Mouse (Mus musculus): ENCODE data around the gene Nrxn1.

Gene Nrxn1

DNA sequence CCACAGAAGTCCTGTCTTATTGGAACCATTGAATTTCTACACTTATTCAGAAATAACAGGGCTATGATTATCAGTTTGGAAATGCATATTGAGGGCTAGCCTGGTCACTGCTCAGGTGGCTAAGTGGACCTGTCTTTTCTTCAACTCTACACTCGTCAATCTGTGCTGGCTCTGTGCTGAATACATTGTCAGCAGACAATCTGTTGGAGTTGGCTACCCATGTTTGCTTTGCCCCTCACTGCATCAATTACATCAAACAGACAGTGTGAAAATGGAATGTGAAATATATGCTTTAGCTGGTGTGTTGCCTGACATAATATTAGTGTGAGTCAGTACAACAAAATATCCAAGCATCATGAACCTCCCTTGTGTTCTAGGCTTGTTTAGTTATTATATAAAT is 438.4 kb downstream of the Nrxn1 start:
- CTCF ChIA-PET = interaction anchor here (0.5 kb wide), 1 partner anchor 524 kb away, joined by 3 read pairs; no protein-coding TSS in a partner anchor

DNA sequence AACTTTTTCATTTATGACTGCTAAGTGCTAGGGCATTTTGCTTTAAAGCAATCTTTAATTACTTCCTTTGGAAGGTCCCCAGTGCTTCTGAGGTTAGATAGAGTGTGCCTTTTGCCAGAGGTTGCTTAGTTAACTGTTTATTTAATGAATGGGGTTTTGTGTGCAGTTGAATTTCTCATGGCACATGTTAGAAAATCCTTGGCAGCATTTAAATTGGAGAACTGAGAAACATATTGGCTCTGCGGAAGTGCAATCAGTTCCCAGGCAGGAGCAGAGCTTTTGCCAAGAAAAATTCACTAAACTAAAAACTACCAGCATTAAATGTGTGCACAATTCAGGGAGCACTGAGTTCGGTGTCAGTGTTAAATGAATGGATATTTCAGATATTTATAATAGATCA is 439.5 kb downstream of the Nrxn1 start:
- CTCF ChIA-PET = no interaction called here

DNA sequence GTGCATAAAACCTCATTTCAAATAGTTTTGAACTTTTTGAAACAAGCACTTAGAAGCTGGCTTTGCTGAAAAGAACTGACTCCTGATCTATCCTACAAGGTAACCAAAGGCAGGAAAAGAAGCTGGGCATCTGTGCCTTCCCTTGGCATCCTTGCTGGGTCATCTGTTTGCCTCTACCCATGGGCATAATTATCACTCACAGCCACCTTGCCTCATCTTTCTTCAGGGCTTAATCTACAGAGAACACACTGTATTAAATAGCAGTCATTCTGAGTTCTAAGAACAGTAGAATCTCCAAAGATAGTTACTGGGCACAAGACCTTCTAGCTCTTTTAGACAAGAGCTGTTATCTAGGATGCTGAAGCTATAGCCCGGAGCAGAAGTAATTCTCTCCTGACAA is 442.6 kb downstream of the Nrxn1 start:
- CTCF ChIA-PET = no interaction called here

DNA sequence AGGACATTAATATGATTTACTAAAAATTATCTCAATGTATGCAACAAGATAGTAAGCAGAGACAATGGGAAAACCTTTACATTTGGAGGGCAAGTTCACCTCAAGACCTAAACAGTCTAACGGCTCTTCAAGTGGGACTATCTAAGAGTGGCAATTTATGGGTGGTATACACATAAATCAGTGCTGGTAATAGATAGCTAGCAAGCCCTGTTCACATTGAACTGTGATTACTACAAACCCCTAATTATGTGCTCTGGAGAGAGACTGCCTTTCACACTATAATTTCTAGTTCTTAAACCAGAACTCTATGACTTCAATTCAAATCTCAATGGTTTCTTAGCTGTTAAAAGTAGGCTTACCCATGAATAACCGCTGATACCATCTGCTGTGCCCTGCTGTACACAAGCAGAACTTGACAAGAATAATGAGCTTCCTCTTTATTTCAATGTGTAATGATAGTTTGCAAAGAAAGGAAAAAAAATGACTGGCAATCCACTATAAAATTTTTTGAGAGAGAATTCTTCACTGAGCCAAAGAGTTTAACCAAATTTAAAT is 453.8 kb downstream of the Nrxn1 start:
- CTCF ChIA-PET = no interaction called here

DNA sequence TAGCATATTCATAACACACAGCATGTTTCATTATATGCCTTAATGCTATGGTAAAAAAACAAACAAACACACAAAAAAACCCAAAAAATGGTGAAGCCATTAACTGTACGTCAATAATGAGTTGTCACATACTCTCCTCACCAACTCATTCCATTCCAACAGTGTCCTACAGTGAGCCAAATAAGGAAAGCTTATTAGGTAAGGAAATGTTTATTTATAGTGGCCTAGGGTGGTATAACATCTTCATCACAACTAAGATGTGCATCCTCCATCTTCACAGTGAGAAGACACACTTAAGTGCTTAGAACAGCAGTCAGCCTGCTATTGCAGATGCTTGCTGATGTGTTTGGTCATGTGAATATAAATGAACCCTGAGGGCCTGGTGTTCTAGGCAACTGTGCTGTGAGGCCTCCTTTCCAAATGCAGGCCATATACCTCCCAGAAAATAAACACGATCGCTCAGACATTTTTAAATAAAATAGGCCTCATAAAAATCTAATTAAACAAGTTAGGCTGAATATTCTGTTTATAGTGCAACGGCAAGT is 454.6 kb downstream of the Nrxn1 start:
- CTCF ChIA-PET = no interaction called here

DNA sequence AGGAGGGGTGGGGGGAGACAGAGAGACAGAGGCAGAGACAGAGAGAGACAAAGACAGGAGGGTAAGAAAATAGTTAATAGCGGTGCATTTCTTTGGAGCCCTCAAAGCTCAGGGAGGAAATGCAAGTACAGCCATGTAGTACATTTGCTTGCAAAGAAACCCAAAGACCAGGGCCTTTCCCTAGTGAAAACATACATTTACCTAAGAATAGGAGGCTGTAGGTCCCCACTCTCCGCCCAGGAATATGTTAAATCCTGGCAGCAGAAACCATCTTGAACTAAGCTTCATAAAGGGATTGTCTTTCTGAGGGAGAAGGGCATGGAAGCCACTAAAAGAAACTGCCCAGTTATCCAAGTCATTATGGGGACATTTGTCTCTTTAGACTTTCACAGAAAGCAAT is 461.5 kb downstream of the Nrxn1 start:
- CTCF ChIA-PET = no interaction called here

DNA sequence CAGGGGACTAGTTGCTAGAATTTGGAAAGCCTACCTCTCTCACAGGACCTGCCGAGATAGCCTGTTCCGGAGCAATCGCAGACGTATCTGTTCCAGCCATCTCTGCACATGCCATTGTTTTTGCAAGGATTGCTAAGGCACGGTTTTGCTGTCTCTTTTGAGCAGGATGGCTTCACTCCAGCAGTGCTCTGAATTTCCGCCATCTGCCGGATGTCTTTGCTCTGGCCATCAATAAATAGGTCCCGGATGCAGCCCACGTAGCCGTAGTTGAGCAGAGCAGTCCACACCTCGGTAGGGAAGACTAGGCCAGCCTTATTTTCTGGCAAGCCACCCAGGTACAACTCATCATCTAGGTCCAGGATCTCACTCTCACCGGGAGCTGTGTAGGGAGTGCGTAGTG is 463.0 kb downstream of the Nrxn1 start:
- CTCF ChIA-PET = no interaction called here

DNA sequence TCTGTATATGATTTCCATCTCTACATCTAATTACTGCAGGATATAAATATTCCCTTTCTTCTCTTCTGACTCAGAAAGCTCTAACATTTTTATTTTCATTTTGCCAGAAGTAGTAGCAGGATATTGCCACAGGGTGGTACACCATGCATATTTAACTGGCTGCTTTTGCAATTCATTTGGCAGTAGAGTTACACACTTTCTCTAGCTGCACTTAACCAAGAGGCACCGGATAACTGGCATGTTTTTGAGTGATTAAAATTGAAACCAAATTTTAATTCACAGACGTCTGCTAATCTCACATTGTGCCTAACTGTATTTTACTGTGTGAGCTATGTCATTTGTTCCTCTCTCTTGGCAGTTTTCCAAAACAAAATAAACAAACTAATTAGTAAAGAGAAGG is 464.4 kb downstream of the Nrxn1 start:
- CTCF ChIA-PET = no interaction called here

DNA sequence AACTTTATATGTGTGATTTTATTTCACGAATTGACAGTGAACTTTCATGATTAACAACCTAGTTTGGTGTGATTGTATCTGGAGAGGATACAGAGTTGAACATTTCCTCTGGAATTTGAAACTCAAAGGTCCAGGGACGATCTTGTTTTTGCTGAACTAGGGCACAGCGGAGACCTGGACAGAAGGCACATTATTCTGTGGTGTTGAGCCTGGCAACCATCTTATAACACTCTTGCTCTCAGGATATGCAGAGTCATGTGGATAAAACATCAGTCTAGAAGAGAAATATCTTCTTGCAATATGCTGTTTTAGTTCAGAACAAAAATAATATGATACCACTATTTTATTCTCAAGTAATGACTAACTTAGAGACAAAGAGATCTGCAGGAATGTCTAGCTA is 464.9 kb downstream of the Nrxn1 start:
- CTCF ChIA-PET = no interaction called here

DNA sequence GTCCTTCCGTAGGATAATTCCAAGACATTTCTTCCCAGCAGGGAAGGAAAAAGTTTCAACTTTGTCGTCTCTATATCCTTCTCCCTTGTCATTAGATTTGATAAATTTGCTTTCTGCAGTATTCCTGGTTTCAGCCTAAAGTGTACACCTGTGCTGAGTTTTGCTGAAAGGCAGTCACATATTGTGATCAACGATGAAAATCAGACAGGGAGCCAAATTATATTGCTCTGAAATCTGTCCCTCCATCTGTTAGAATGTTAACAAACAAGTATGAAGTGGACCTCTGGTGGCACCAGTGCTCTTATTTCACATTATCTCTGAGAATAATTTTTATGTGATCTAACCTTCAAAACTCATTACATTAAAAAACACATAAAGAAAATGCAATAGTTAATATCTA is 465.5 kb downstream of the Nrxn1 start:
- CTCF ChIA-PET = no interaction called here

DNA sequence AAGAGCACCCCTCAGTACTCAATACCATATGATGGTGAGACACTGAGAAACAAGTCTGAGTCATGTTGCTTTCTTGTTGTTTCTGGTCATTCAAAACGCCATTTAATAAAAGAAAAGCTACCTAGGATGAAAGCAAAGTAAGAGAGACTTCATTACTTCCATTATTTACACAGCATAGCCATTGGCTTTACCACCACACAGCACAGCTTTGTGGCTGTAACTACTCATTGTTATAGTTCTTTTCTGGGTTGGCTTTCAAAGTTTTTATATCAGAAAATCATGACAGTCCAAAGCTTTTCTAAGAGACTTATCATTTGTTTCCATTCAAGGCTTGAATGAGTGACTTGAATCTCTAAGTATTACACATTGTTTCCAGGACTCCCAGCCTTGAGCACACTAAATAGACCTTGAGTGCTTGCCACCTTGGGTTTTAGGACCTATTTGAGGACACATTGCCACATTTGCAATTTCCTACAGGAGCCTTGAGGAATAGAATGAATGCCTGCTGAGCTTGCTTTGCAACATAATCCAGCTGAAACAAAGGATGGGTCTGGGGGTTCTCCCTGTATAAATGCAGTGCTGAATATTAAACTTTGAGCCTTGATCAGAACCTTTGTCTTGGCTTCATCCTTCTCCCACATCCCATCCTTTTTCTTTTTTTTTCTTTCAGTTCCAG is 468.1 kb downstream of the Nrxn1 start:
- CTCF ChIA-PET = no interaction called here

DNA sequence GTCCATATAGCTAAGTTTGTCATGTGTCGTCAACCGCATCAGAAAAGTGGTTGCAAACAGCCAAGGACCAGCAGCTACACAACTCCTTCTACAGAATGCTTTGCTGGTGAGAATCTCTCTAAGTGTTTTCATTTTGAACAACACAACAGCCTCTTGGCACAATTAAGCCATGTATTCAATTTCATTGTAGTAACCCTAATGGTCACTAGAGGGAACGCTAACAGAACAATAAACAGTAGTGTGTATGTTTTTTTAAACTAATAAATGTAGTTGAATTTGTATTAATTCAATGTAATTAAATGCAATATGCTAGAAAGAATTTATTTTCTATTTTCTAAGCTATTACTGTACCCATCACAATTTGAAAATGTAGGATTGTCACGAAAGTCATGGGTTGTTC is 471.0 kb downstream of the Nrxn1 start:
- CTCF ChIA-PET = no interaction called here

DNA sequence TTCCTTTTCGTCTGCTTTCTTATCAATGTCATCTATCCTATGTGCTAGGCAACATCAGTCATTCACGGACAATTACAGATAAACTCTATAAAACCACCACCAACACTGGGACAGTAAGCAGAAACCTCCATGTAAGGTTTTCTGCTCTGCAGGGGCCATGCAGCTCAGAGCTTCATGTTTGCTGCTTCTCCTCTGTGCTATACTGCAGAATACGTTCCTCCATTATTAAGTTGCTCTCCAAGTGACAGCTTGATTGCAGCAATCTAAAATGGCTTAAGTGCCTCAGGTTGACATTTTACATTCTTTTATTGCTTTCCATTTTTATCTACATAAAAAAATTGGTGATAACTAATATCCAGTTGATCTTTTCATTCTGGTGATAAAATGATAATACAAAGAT is 477.9 kb downstream of the Nrxn1 start:
- CTCF ChIA-PET = no interaction called here

DNA sequence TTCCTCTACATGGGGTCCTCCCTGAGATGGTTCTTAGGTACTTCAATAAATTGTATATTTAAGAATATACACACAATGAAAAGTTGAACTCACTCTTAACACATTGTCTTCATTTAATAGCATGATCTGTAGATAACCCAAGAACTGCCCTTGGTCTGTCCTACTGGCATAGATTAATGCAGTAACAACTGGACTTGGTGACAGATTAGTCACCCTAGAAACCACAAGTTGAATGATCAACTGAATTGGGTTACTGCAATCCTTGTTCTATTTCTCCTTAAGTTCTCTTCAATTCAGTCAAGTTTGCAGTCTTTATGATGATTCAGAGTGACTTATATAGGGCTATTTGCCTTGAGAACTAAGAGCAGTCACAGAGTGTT is 485.5 kb downstream of the Nrxn1 start:
- CTCF ChIA-PET = no interaction called here

DNA sequence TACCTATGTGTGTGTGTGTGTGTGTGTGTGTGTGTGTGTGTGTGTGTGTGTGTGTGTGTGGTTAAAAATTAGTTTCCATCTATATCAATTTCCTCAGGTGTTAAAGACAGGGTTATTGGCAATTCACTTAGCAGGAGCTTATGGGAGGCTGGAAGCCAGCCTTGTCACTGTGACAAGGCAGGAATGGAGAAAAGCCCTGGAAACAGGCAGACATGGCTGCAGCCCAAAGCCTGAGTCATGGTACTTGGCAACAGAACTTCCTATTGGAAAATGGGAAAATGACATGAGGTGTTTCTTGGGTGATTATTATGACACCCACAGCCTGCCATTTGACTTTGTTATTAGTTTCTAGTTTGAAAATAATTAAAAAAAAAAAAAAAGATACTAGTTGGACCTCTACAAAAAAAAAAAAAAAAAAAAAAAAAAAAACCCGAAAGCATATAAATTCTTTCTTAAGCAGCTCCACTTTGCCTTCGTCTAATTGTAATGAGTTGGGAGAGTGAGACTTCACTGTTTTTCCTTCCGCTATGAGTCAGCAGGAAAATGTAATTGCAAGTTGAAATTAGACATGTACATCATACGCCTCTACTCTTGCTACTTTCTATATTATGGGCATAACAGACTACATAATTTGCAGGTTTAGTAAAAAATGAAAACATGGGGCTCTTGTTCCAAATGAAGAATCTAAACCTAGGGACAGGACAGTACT is 486.0 kb downstream of the Nrxn1 start:
- CTCF ChIA-PET = no interaction called here

DNA sequence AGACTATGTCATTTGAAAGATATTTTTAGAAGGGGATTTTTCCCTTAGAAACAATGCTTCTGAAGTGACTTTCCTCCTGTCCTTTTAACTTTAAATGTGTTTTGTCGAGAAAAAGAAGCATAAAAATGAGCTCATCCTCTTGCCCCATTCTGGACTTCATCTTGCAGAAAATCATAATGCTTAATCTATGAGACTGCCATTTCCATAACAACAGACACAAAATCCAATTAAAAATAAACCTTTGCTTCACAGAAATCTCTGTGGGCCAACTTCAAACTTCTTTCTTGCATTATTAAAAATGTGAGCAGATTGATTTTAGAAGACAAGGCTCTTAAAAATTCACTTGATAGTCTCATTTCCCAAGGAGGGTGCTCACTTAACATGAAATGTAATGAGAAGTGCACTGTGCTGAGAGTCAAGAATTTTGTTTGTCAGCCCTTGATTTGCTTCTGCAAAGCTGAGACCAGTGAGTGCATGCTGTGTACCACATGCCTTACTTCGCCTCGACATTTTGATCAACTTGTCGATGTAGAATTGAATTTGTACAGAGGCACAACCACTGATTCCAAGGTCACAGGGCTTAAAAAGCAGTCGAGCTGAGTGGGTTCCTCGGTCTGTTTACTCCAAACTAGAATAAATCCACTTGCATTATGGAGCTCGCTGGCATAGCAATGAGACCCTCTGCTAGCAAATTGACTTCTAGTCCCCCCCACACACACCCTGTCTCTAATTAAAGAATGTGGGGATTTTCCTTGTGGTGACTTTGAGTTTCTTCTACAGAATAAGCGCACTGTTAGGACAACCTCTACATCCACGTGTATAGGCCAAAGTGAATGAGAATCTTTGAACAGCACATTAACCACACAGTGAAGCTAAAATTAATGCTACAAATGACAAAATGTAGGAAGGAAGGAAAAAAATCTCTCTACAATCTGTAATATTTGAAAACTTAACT is 493.0 kb downstream of the Nrxn1 start:
- CTCF ChIA-PET = no interaction called here

DNA sequence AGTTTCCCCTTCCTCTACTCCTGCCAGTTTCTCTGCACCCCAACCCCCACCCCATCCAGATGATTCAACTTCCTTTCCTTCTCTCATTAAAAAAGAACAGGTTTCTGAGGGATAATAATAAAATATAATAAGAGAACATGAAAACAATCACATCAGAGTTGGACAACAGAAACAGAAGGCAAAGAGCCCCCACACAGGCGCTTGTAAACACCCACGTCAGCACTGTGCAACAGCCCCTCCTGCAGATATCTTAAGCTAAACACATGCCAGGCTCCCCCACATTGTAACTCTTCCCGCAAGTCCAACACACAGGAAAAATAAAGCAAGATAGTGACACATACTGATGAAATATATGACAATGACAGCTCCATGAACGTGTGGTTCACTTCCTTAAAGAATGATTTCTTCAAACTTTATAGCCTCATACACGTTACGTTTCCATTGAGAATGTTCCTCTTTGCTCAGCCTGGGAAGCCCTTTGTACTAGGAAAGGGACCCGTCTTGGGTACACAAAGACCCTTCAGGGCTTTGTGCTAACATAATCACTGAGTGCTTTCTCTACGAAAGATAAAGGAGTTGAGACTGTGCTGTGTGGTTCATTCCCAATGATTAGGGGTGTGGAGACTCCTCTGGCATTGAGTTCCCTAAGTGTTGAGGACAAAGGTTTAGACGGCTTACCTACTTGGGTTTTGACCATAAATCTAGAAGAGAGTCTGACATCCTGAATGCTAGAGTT is 497.9 kb downstream of the Nrxn1 start:
- CTCF ChIA-PET = no interaction called here

DNA sequence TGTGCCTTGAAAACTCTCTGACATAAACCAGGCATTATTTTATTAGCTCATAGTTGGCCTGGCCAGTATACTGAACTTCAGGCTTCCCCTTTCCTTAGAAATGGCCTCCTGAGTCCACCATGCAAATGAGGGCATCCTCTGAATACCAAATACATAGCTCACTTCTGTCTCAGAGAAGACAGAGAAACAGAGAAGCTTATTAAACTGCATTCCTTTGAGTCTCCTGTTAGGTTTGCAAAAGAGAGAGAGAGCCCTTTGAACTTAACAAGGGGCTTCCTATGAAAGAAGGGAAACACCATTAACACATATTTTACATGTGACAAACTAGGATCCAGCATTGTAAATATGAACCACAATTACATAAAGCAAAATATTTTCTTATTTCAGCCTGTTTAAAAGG is 506.0 kb downstream of the Nrxn1 start:
- CTCF ChIA-PET = no interaction called here

DNA sequence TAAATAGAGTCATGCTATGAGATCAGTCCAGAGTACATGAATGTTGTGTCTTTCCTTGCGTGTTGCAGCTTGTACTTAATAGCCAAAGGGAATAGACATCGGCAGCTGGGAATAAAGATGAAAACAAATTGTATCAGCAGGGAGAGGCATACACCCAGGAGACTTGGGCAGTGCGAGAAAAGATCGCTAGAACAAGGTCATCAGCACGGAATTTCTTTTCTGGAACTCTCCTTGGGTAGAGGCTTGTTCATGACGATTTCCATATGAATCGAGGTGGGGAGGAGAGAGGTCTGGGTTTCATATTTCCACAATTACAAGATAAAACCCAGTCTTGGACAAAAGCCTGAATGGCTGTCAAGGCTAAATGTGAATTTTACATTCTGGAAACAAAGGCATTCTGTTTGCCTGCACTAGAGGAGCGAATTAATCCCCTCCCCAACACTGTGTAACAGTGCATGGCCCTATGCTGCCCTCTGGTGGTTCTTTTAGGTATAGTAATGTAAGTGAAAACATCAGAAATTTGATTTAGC is 508.1 kb downstream of the Nrxn1 start:
- CTCF ChIA-PET = no interaction called here

DNA sequence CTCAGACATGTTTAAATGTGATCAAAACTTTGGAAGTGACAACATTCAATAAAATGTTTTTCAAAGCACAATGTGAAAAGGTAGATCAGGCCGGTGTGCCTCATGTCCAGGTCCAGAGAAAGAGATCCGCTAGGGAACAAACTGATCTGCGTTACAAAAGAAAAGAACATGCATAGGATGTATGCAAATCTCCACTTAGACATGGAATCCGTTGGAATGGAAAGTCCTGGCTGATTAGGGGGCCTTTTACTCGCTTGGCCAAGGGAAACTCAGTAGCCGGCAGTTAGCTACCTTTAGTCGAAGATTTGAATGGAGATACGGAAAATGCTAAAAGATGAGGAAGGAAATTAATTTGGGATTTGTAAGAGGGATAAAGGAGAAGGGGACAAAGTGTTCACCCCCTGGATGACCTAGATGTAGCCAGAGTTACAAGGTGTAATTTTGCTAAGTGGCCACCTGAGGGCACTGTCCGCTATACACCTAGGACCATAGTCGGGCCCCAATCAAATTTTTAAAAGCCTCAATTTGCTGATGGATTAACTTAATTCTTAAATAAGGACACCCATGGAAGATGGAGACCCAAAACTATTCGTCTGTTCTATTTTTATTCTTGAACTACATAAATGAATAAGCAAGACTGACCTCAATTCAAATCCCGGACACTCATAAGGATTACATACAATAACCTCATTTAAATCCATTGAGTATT is 508.9 kb downstream of the Nrxn1 start:
- CTCF ChIA-PET = no interaction called here

DNA sequence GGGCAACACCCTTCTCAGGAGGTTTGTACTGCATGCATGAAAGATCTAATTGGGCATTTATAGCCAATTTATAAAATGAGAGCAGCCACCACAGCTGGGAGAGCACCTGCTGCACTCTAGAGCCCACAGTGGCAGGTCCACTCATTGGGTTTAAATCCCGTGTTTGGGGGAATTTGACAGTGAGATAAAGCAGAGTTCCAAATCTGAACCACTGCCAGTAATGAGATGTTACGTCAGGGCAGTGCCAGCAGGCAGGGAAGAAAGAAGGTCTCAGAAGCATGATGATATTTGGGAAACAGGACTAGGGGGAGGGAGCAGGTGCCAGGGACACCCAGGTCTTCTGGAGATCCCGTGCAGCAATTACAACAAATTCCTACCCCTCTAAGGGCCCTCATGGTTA is 509.7 kb downstream of the Nrxn1 start:
- CTCF ChIA-PET = no interaction called here
